Comparison of ENCODE assay signal across 1 mouse cellular context in the genomic region with DNA sequence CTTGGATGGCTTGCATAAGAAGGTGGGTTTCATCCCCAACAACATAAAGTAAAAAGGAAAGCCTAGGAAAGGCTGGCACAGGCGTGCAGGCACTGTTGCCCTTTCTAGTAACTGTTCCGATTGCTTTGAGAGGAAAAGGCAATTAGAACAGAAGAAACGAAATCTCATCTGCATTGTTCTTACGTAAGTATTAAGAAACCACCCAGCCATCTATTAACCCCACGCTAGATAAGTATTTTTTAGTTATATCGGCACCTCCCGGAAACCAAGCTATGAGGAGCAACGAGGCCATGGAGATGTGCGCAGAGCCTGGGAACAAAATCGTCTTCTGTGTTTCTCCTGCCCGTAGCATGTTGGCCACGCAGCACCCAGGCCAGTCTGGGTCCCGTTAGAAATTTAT.
TF ChIP-seq lines count a peak whose summit lies in the region.

No protein-coding gene starts in this region.

TF ChIP-seq in CH12.LX, 34 proteins besides CTCF, POLR2A, EP300 and RAD21:
- TF ChIP-seq IRF4 (IDR thresholded peaks at IDR 0.05; ENCODE audit: low read depth, low read length) (no peak), MEF2A (IDR thresholded peaks at IDR 0.05; ENCODE audit: borderline replicate concordance, low read depth, low read length) (no peak), MXI1 (IDR thresholded peaks at IDR 0.05; ENCODE audit: low read depth, low read length) (no peak), JUND (conservative IDR thresholded peaks at IDR 0.05; ENCODE audit: low read depth, low read length) (no peak), NELFE (IDR thresholded peaks at IDR 0.05; ENCODE audit: low read depth, low read length) (no peak), MYC (IDR thresholded peaks at IDR 0.05; ENCODE audit: low read depth, low read length) (no peak), MAFK (IDR thresholded peaks at IDR 0.05; ENCODE audit: insufficient replicate concordance, low read length) (no peak), MAZ (IDR thresholded peaks at IDR 0.05; ENCODE audit: low read depth, low read length) (no peak), SIN3A (IDR thresholded peaks at IDR 0.05; ENCODE audit: low read length) (no peak), RCOR1 (conservative IDR thresholded peaks at IDR 0.05; ENCODE audit: low read depth, low read length) (no peak), ELF1 (IDR thresholded peaks at IDR 0.05; ENCODE audit: low read depth, low read length) (no peak)
